Mouse (Mus musculus) lung, postnatal 10 days (tissue): ENCODE data around the gene Kif1bp.
"Not testable (repeated sequence)": the region's sequence is repeated elsewhere in the genome, so short reads cannot be mapped to it uniquely, and the experiment has no call there.

ENCODE experiments used
- DNase-seq: peaks from one replicate; pipeline ENCODE4 v3.0.0; 2021

Kif1bp gene

DNA sequence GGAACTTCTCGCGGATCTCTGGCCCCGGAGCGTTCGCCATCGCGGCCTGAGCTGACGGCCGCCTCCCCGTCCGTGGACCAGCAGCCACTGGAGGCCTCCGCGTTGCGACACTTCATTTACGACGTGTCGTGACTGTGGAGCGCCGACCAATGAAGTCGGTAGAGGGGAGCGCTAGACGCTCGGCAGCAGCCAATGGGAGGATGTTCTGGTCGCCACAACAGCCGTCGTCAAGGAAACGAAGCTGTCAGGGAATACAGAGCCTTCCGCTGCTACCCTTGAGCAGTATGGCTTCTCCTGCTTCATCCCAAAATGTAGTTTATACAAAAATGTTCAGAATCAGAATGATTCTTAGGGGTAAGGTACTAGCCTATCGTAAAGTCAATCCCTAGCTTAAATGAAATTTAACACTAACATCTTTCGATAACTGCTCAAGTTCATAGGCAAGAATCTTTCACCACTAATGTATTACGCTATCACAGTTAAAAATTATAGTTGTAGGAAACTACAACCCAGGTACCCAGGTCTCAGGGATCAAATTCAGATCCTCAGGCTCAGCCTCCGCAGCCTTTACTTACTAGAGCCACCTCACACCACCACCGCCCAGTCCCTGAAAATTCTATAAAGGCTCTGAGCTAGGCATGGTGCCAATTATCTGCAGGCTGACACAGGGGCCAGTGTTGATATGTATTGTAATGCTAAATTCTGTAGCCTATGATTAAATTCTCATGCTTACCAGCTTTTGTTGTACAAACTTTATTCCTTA is at the start of gene Kif1bp:
Kif1bp (minus strand) TSS at position 120 of the 763 bp plus-strand sequence.
- DNase-seq = peak; percentile 99

DNA sequence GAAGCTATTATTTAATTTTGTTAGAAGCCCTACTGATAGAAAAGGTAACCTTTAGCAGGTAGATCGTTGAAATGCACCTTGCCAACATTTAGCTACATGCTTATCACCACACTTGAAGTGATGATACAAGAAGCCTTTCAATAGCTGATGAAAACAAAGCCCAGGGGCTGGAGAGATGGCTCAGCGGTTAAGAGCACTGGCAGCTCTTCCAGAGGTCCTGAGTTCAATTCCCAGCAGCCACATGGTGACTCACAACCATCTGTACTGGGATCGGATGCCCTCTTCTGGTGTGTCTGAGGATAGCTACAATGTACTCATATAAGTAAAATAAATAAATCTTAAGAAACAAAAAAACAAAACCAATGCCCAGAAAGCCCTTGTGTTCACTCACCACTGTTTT is 25.9 kb upstream of the Kif1bp start:
- no peak for DNase-seq

DNA sequence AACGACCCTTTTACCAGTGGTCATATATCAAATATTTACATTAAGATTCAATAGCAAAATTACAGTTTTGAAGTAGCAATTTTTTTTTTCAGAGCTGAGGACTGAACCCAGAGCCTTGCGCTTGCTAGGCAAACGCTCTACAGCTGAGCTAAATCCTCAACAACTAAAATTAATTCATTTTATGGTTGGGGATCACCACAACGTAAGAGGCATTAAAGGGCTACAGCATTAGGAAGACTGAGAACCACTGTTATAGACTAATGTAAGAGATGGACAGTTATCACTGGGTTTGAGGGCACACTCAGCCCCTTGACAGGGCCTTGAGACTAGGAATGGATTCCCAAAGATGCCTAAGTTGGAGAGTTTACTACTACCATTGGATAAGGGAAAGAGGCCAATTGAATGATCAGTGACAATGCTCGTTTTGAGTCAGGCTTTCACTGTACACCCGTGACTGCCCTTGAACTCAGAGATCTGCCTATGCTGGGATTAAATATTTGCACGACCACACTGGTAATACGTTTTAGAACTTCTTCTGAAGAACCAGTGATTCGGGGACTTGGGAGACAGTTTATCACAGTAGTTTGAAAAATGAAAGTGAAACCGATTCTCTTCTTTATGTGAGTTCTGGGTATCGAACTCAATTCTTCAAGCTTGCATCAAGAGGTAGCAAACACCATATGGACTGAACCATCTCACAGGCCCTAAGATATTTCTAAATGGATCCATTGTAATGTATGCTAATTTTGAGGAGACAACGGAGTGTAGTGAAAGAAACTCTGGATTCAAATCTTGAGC is 25.2 kb upstream of the Kif1bp start:
- no peak for DNase-seq

DNA sequence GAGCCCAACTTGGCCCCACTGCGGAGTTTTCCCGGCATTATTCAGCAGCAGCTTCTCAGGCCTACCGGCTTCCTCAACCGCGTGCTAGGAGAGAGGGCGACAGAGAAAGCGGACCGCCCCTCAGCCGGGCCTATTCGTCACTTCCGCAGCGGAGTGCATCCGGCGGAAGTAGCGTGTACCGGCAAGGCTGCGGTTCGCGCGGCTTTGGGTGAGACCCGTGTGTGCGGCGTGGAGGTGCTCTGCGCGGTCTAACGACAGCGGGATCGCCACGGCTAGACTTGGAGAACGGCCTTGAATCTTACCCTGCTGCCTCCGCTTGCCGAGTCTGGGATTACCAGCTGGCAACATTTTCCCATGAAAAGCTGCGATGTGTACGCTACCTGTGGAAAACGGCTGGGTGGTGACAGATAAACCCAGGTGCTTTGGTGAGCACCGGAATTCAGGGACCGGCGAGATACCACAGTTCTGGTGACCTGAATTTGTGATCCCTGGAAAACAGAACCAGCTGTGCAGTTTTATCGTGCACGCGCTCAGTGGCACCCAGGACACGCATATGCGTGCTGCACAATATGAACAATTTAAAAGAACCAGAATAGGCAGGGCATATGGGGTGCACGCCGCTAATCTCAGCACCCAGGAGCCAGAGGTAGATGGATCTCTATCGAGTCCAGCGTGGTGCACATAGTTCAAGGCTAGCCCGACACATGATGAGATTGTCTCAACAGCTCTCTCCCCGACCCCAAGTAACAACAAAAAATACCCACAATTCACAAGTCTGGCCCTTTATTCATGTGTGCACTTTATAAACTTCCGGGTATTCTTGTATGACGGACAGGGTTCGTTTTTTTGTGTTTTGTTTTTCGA is 24.2 kb upstream of the Kif1bp start, which contains the start of gene Ddx21:
Ddx21 (minus strand) TSS at position 105 of the 864 bp plus-strand sequence.
- DNase-seq = peak; percentile 93

DNA sequence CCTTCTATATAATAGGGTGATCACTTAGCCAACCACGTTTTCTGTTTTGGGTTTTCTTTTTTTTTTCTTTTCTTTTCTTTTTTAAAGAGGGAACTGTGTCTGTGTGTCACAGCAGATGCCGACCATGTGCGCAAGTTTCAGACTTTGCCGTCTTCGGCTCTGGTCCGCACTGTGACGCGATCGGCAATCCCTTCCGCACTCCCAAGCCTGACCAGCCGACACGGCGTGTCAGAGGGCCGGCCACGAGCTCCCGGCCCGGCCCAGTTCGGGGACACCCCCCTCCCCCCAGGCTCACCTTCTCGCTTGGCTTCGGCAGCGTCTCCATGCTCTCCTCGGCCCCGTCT is 23.5 kb upstream of the Kif1bp start:
- DNase-seq = no peak

DNA sequence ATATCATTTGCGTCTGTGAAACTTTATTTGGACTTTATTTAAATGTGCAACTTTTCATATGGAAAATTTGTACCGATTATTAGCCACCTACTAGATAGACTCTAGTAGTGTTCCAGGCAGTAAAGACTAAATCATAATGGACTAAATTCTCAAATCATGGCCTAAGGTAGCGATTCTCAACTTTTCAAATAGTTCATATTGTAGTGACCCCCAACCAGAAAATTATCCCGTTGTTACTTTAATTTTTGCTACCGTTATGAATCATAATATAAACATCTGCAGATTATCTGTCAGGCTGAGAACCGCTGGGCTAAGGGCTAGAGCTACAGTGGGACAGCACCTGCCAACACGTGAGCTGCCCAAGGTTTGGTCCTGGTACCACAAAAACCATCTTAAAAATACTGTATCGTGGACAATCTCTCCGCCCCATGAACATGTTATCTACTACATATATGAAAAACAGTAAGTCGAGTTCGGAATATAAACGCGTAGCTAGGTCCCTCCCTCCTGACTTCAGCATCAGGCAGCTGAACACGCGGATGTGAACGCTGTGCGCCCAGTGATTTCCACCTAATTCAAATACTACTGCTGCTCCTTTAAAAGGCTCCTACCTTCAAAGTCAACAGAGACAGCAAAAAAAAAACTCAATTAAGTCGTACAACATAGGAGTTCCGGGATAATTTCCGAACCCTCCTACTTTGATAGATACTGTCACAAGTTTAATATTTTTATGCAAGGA is 23.0 kb upstream of the Kif1bp start:
- DNase-seq = no peak

DNA sequence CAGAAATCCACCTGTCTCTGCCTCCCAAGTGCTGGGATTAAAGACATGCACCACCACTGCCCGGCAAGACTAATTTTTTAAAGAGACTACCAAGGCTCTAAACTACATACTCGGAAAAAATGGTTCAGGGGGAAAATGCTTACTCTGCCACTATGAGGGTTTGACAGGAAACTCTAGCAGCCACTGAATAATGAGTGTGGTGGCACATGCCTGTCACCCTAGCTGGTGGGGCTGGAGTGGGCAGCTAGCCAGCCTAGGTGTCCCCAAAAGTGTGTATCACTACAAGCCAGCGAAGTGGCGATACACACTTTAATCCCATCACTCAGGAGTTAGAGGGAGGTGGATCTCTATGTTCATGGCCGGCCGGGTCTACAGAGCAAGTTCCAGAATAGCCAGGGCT is 21.8 kb upstream of the Kif1bp start:
- DNase-seq = no peak

DNA sequence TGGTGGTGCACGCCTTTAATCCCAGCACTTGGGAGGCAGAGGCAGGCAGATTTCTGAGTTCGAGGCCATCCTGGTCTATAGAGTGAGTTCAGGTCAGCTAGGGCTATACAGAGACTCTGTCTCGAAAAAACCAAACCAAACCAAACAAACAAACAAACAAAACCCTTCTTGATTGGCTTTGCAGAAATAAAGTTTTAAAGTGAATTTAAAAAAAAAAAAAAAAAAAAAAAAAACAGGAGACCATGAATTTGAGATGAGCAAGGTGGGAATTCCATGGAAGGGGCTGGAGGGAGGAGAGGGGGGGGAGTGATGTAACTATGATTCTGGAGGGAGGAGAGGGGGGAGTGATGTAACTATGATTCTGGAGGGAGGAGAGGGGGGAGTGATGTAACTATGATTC is 21.1 kb upstream of the Kif1bp start:
- DNase-seq = not testable (repeated sequence)

DNA sequence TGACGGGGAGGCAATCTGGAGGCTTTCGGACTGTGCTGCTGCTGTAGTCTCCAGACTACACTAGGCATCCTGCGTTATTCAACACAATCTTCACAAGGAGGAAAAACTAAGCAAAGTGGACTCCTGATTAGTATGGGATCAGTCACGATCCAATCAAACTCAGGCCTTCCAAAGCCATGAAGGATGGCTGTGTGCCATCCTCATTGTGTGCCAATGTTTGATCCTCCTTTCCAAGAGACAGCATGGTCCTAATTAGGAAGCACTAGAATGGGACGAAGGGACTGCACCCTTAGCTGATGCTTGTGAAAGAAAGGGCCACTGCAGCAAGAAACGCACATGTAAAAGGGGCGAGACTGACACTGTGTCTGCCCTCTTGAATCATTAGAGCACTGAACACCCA is 14.2 kb upstream of the Kif1bp start:
- DNase-seq = no peak

DNA sequence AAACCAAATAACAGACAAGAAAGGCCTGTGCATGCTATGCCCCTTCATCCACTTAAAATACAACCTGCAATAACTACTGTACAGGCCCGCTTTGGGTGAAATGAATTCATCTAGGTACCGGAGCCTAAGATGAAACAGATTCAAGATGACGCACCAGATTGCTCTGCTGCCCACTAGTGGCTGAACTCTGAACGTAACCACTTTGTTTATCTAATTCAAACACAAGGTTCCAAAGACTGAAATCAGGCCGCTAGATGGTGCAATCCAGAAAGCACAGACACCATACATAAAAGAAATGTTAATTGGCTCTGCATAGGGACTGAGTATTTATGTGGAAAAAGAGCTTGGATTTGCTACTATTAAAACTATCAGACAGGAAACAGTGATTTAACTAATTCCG is 11.9 kb upstream of the Kif1bp start:
- peak; percentile 95 for DNase-seq

DNA sequence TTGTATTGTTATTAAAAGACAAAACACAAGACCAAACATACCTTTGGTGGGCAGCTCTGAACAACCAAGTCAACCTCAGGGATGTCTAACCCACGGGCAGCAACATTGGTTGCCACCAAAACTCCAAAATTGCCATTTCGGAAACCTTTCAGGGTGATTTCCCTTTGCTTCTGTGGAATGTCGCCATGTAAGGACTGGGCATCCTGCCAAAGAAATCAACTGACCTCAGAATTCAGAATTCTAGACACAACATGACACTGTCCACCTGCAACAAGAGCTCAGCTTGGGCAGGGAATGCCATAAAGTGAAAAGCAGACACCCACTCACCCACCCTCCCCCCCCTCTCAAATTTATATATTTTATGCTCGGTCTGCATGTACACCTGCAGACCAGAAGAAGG is 10.4 kb upstream of the Kif1bp start:
- peak; percentile 11 for DNase-seq

DNA sequence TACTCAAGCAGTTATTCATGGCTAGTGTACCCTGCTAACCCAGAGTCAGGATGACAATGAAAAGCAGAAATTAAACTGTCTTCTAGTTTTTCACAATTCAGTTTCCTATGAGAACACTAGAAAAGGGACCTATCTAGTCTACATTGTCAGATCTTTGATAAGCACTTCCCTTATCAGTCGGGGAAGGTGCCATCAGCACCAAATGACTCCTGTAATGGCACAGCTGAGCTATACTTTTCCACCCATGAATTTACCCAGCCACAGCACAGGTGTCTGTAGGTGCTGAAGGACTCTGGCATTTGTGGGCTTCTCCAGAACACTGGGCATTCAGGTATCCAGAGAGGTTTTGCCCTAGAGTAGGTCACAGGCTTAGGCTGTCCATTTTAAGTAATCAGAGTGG is 5.0 kb upstream of the Kif1bp start:
- DNase-seq = no peak

DNA sequence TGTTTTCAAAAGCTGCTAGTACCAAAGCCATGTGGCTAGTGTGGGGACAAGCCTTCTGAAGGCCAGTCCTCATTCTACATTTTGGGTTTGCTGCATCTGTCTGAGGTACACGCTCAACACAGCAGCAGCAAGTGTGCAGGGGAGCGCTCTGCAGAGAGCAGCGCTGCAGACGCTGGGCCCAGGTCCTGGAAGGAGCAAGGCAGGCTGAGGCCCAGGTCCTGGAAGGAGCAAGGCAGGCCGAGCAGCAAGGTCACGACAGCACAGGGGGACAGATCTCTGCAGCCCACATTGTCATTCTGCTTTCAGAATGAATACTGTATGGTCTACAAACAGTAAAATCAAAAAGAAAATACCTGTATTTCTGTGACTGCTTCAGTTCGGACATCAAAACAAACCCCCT is 4.4 kb upstream of the Kif1bp start:
- DNase-seq = no peak

DNA sequence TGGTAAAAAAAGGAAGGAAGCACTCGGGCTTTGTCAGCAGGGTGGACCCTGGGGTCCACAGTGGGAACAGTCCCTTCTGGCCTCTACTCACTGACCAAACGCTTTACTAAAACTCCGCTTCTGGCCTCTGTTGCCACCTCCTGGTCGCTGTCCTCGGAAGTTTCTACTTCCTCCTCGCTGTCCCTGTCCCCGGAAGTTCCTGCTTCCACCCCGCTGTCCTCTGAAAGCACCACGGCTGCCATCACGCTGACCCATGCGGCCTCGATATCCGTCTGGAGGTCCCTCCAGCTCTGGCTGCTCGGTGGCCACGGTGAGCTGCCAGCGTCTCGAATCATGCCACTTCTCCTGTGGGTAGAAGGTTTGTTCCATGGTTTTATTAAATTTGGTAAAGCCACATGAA is 4.0 kb upstream of the Kif1bp start:
- no peak for DNase-seq

DNA sequence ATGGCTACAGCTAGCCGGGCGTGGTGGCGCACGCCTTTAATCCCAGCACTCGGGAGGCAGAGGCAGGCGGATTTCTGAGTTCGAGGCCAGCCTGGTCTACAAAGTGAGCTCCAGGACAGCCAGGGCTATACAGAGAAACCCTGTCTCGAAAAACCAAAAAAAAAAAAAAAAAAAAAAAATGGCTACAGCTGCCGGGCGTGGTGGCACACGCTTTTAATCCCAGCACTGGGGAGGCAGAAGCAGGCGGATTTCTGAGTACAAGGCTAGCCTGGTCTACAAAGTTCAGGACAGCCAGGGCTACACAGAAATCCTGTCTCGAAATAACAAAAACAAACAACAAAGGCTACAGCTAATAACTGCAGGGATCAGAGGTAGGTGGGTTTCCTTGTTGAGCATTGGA is 872 bp upstream of the Kif1bp start:
- not testable (repeated sequence) for DNase-seq

DNA sequence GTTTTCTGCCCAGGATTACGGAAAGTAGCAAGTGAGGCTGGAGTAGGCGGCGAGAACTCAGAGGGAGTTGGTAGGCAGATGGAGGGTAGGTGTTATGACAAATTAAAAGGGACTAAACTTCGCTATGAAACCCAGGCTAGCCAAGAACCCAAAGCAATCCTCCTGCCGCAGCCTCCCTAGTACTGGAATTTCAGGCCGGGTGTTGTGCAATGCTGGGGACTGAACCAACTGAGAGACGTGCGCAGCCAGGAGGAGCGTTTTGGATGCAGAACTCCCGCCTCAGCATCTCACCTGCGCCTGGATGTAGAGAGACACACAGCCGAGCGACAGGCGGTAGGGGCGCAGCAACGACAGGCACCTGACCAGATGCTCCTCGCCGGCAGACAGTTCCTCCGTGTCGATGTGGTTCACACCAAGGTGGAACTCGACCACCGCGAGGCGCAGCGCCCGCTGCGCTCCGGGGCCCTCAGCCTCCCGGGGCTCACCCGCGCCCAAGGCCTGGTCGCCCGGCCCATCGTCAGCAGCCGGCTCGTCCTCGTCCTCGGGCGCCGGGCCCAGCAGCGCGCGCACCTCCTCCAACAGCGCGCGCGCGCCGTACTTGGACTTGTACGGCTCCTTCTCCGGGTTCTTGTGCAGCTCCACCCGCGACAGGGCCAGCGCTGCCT is 452 bp downstream of the Kif1bp start:
- DNase-seq = no peak

DNA sequence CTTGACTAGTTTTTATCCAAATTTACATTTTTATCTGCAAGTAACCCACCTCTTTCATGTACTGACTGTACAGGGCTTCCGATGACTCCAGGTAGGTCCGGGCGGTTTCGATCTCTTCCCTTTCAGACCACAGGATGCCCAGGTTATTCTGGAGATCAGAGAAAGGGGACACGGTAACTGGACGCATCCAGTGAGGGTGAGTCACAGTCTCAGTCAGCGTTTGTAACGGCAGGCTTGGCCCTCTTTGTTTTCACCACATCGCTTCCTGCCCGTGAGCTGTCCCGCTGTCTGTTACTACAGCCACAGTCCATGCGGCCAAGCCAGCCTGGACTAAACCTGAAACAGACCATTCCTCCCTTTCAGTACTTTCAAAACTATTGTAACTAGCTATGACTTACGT is 3.3 kb downstream of the Kif1bp start:
- DNase-seq = no peak

DNA sequence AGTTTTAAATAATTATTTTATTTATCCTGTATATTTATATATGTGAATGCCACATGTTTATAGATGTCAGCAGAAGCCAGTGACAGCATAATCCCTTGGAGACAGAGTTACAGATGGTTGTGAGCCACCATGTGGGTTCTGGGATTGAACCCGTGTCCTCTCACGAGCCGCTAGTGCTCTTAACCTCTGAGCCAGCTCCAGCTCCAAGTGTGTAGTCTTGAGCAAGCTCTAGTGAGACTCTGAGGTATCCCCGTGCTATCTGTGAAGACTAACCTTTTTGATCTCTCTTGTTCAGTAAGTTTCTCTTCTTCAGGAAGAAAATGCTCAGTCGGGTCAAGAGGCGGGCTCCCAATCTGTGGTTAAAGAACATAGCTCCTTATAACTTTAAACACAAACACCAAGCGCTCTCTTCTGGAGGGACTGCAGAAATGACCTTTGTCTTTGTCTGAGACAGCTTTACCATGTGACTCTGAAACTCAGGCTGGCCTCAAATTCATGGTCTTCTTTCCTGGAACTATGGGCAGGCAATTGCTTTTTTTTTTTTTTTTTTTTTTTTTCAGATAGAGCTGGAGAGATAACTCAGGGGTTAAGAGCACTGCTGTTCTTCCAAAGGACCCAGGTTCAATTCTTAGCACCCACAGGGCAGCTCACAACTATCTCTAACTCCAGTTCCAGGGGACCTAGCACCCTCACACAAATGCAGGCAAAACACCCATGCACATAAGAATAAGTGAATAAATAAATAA is 8.0 kb downstream of the Kif1bp start:
- DNase-seq = no peak

DNA sequence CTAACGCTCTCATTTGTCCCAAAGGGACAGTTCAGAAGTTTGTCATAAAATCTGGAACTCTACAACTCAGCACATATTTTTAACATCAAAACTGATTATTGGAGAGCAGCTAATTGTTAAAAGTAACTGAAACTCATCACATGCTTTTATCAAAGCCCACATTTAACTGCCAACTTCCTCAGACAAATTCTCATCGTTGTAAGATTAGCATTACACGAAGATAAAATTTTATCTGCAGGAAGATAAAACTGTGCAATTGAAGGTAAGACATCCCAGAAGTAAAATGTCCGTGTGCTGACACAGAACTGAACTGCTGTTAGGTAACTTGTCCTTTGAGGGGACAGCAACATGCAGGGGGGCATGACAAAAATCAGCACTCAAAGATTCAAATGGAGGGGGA is 9.4 kb downstream of the Kif1bp start:
- no peak for DNase-seq

DNA sequence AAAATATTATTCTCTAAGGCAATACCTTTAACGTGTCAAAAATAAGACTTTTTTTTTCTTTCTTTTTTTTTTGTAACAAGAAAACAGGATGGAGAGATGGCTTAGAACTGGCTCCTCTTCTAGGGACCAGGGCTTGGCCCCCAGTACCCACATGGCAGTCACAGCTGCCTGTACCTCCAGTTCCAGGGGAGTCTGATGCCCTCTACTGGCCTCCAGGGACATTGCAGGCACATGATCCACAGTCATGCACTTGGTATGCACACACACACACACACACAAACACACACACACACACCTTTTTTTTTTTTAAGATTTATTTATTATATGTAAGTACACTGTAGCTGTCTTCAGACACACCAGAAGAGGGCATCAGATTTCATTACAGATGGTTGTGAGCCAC is 20.5 kb downstream of the Kif1bp start:
- no peak for DNase-seq

DNA sequence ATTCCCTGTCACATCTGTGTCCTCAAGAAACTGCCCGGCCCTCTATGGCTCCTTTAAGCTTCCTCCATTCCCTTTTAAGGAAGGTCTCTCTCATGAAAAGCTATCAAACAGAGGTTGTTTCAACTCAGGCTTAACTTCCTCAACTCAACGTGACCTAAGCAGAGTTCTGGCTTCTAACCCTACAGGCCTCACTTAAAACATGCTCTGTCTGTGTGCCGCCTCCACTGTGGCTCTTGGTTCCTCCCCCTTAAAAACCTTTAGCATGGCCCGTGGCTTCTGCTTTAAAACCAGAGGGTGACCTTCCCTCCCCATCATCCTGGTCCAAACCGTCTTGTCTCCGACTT is 21.7 kb downstream of the Kif1bp start:
- no peak for DNase-seq
